26 mouse cellular contexts compared by ENCODE assay signal in genomic region chr2:104842559-104842958, GRCm38 (mm10). TPM values are rescaled to one million over a fixed set of nuclear protein-coding genes. Genes with fewer than 3 reads are reported as not detected.
"Had no signal": no experiment of that assay in that cellular context is flagged by ENCODE, and none has a peak within 500 bp of the region (broad histone marks: within the 10 kb centered on the region; RNA-seq: fewer than 3 reads in every experiment).

No protein-coding gene starts in this region.

- H3K4me1 ChIP-seq: forebrain, embryonic 12.5 days; forebrain, embryonic 13.5 days; forebrain, embryonic 15.5 days had no signal

- DNase-seq: cerebellum, adult 9-10 months; cerebellum, adult 9-11 months; cerebellum, postnatal 10 days; cerebellum, postnatal 14 days; cerebellum, postnatal 25 days; cerebellum, postnatal 36 days; embryo, embryonic 11 days; forebrain, postnatal 0 days; gastrocnemius, adult 2 months; gastrocnemius, postnatal 10 days; gastrocnemius, postnatal 14 days; gastrocnemius, postnatal 25 days; gastrocnemius, postnatal 36 days; heart, adult 18-20 months; heart, adult 2 months had no signal

- ATAC-seq: forebrain, embryonic 13.5 days; forebrain, embryonic 14.5 days; forebrain, embryonic 15.5 days; forebrain, embryonic 16.5 days; forebrain, postnatal 0 days had no signal

- H3K4me2 ChIP-seq: embryonic facial prominence, embryonic 12.5 days; embryonic facial prominence, embryonic 13.5 days; embryonic facial prominence, embryonic 15.5 days; forebrain, embryonic 12.5 days; forebrain, embryonic 13.5 days; forebrain, embryonic 15.5 days had no signal

- H3K4me3 ChIP-seq: embryonic facial prominence, embryonic 10.5 days; embryonic facial prominence, embryonic 12.5 days; embryonic facial prominence, embryonic 13.5 days; embryonic facial prominence, embryonic 15.5 days; erythroblast, embryonic 14.5 days; forebrain, embryonic 10.5 days; forebrain, embryonic 12.5 days; forebrain, embryonic 13.5 days; forebrain, embryonic 15.5 days; gastrocnemius, adult 2 months; heart, adult 2 months had no signal

- H3K27me3 ChIP-seq: embryonic facial prominence, embryonic 12.5 days; embryonic facial prominence, embryonic 13.5 days; embryonic facial prominence, embryonic 15.5 days; forebrain, embryonic 12.5 days; forebrain, embryonic 13.5 days; forebrain, embryonic 15.5 days had no signal

- H3K9ac ChIP-seq: embryonic facial prominence, embryonic 12.5 days; embryonic facial prominence, embryonic 13.5 days; embryonic facial prominence, embryonic 15.5 days; forebrain, embryonic 12.5 days; forebrain, embryonic 13.5 days; forebrain, embryonic 15.5 days; forebrain, postnatal 0 days had no signal

- H3K9me3 ChIP-seq: embryonic facial prominence, embryonic 10.5 days; embryonic facial prominence, embryonic 12.5 days; embryonic facial prominence, embryonic 13.5 days; embryonic facial prominence, embryonic 15.5 days; forebrain, embryonic 10.5 days; forebrain, embryonic 12.5 days; forebrain, embryonic 13.5 days; forebrain, embryonic 15.5 days had no signal

- H3K36me3 ChIP-seq: embryonic facial prominence, embryonic 12.5 days; forebrain, embryonic 10.5 days; forebrain, embryonic 12.5 days; forebrain, embryonic 15.5 days had no signal

- H3K27ac ChIP-seq: embryonic facial prominence, embryonic 10.5 days; embryonic facial prominence, embryonic 12.5 days; embryonic facial prominence, embryonic 13.5 days; embryonic facial prominence, embryonic 15.5 days; forebrain, embryonic 10.5 days; forebrain, embryonic 12.5 days; forebrain, embryonic 13.5 days; forebrain, embryonic 15.5 days; gastrocnemius, adult 2 months; heart, adult 2 months had no signal

RNA-seq across cellular contexts. Expression of gene Prrg4, which starts 7.1 kb away (rescaled TPM):
- polyA plus RNA-seq: erythroblast, embryonic 14.5 days had no signal

RNA-seq across cellular contexts. Expression of gene Ccdc73, which starts 25.0 kb away (rescaled TPM):
- total RNA-seq: forebrain, postnatal 0 days had no signal
- polyA plus RNA-seq: erythroblast, embryonic 14.5 days had no signal
